Mouse (Mus musculus): ENCODE measurements around the gene Rbms1. TPM values are rescaled to one million over a fixed set of nuclear protein-coding genes. Genes with fewer than 3 reads are reported as not detected.

Rbms1 gene
- polyA plus RNA-seq, 1 experiment, result 23.8 TPM

DNA sequence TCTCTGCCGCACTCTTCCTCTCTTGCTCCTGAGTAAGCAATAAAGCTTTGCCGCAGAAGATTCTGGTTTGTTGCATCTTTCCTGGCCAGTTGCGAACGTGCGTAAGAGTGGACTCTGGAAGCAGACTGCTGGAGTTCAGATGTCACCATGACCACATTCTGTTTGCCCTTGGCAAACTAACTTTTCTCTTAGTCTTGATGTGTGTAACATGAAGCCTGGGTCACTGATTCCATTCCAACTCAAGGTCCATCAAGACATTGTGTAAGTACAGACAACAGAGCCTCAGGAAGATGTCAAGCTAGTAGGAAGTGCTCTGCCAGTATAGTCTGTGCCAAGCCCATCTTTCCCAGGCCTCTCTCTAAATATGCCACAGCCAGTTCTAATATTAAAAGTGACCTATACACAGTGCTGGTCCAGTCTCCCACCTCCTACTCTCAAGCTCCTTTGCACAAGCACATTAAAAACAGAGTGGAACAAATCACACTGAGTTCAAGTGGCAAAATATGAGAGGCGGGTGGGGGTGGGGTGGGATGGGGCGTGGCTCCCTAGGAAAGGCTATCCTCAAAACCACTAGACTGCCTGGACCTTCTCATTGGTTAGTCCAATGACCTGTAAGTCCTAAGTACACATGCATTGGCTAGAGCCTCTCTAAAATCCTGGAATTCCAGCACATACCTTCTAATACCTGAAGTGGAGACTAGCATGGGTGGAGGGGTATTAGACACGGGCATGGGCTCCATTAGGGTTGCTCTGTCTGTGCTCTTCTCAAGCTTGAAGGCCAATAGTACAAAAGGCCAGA lies 99.9 kb downstream of the Rbms1 start:
- Histone ChIP-seq H3K27ac (ENCODE audit: control insufficient read depth, insufficient read depth, low read depth, low read length, poor library complexity) (no peak overlapping the region), H3K4me1 (ENCODE audit: control insufficient read depth, insufficient read depth, low read length) (peaks cover 1% of the 10 kb centered on the region; the same call in 1 of the 2 replicates), H3K4me3 (replicated peaks; ENCODE audit: control insufficient read depth, low read depth, low read length) (no peak overlapping the region)
- 91% methylated on average over 8 of the region's 8 CpGs for WGBS
- TF ChIP-seq CTCF (IDR thresholded peaks at IDR 0.05; ENCODE audit: control insufficient read depth, insufficient read depth, low read length) (no peak), POLR2A (IDR thresholded peaks at IDR 0.05; ENCODE audit: borderline replicate concordance, control insufficient read depth, low read depth, low read length) (no peak)

DNA sequence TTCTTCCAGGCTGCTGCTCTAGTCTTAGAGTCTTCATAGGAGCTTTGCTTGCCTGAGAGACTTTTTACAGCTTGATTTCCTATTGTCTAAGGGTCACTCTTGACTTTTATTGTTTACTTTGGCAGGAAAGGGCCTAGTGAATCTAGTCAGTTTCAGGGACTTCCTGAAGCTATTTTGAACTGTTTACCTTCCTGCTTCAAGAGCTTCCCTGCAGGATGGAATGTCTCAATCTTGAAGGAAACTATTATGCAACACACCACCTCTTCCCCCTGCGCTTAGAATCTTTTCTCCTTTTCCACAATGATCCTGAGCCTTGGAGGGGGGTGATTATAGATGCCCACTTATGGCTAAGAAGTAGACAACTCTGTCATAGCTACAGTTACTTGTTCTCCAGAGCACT lies 104.9 kb downstream of the Rbms1 start:
- Histone ChIP-seq H3K27ac (ENCODE audit: control insufficient read depth, insufficient read depth, low read depth, low read length, poor library complexity) (no peak overlapping the region), H3K4me3 (replicated peaks; ENCODE audit: control insufficient read depth, low read depth, low read length) (no peak overlapping the region), H3K4me1 (ENCODE audit: control insufficient read depth, insufficient read depth, low read length) (peaks cover 3% of the 10 kb centered on the region)
- no peak for TF ChIP-seq CTCF (IDR thresholded peaks at IDR 0.05; ENCODE audit: control insufficient read depth, insufficient read depth, low read length)
- no peak for TF ChIP-seq POLR2A (IDR thresholded peaks at IDR 0.05; ENCODE audit: borderline replicate concordance, control insufficient read depth, low read depth, low read length)
- 36% methylated on average over 1 of the region's 1 CpGs for WGBS

DNA sequence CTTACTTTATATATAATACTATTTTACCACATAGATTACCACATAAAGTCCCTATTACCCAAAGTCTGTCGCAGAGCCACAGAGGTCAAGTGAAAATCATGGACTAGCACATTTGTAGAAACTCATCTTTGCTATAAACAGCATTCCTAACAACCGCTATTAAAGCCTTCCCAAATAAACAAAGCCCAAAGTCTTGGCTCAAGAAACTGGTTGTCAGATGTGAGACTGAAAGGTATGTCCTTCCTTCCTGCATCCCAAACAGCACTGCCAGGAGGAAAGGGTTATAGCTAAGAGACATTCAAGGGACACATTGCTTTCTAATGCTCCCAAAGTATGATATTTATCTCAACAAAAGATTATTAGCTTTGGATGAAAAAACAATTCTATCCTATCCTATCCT lies 106.9 kb downstream of the Rbms1 start:
- H3K4me3 ChIP-seq (replicated peaks; ENCODE audit: control insufficient read depth, low read depth, low read length), result no peak overlapping the region
- peaks cover 3% of the 10 kb centered on the region for H3K4me1 ChIP-seq (ENCODE audit: control insufficient read depth, insufficient read depth, low read length)
- WGBS, result 73% methylated on average over 2 of the region's 2 CpGs
- no peak for TF ChIP-seq POLR2A (IDR thresholded peaks at IDR 0.05; ENCODE audit: borderline replicate concordance, control insufficient read depth, low read depth, low read length)
- no peak overlapping the region for H3K27ac ChIP-seq (ENCODE audit: control insufficient read depth, insufficient read depth, low read depth, low read length, poor library complexity)

DNA sequence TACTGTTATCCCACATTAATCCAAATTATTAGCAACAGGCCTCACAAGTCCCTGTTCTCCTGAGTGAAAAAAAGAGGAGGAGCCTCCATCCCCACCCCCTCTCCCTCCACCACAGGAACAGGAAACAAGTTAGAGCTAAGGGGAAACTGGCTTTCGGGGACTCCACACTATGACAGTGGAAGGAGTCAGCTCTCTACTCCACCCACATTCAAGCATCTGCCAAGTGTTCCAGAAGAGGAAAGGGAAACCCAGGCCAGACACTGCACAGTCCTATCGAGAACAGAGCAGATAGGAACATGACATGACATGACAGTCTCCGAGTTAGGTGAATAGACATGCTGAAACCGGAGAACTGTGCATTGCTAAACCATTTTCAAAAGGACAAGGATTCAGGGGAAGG lies 108.0 kb downstream of the Rbms1 start:
- H3K4me1 ChIP-seq (ENCODE audit: control insufficient read depth, insufficient read depth, low read length), result peaks cover 3% of the 10 kb centered on the region
- no peak for TF ChIP-seq CTCF (IDR thresholded peaks at IDR 0.05; ENCODE audit: control insufficient read depth, insufficient read depth, low read length)
- no peak for TF ChIP-seq POLR2A (IDR thresholded peaks at IDR 0.05; ENCODE audit: borderline replicate concordance, control insufficient read depth, low read depth, low read length)
- WGBS, result 6% methylated on average over 4 of the region's 4 CpGs
- H3K27ac ChIP-seq (ENCODE audit: control insufficient read depth, insufficient read depth, low read depth, low read length, poor library complexity), result no peak overlapping the region
- no peak overlapping the region for H3K4me3 ChIP-seq (replicated peaks; ENCODE audit: control insufficient read depth, low read depth, low read length)

DNA sequence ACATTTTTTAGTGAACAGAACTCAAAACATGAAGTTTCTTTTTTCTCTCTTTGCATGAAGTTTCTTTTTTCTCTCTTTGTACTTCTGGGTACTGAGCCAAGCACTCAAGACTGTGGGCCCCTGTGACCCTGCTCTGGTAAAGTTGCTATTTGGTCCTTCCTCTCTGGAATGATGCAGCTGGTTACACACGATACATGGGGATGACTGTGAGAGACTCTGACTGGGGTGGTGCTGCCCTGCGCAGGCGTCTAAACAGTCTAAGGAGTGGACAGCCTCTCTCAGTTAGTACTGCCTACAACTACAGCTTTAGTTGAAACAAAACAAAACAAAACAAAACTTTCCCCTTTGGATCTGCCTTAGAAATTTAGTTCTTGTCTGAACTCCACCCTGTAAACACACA lies 111.1 kb downstream of the Rbms1 start:
- H3K4me1 ChIP-seq (ENCODE audit: control insufficient read depth, insufficient read depth, low read length), result peaks cover 3% of the 10 kb centered on the region

DNA sequence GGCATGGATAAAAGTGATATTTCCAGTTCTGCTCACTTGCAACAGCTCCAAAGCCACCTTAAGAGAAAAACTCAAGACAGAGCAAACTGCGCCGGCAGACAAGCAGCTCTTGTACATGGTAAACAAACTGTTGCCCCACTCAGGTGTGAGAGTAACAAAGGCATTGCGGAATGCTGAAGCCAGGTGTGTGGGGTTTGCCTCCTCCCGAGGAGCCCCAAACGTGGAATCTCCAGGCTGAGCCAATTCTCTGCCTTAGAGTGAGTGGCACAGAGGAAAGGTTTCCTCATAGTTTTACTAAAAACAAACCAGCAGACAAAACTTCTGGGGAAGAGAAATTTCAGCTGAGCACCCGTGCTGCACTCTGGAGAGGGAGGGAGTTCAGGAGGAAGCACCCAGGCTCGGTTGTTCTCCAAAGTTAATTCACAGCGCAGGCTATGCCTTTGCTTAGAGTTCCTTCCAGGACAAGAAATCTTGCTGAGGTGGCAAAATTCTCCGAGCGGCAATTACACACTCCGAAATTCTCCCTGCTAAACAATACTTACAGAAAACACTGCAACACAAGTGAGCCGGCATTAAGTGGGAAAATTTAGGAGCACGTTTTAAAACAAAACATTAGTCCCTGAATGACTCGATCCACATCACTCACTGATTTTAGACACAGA lies 111.8 kb downstream of the Rbms1 start:
- Histone ChIP-seq H3K27ac (ENCODE audit: control insufficient read depth, insufficient read depth, low read depth, low read length, poor library complexity) (no peak overlapping the region), H3K4me3 (replicated peaks; ENCODE audit: control insufficient read depth, low read depth, low read length) (no peak overlapping the region), H3K4me1 (ENCODE audit: control insufficient read depth, insufficient read depth, low read length) (peaks cover 3% of the 10 kb centered on the region)
- 79% methylated on average over 14 of the region's 14 CpGs for WGBS
- TF ChIP-seq POLR2A (IDR thresholded peaks at IDR 0.05; ENCODE audit: borderline replicate concordance, control insufficient read depth, low read depth, low read length) (no peak), CTCF (IDR thresholded peaks at IDR 0.05; ENCODE audit: control insufficient read depth, insufficient read depth, low read length) (no peak)

More for the DNA sequence above, 111.1 kb downstream of the Rbms1 start:
- H3K27ac ChIP-seq (ENCODE audit: control insufficient read depth, insufficient read depth, low read depth, low read length, poor library complexity), result no peak overlapping the region
- TF ChIP-seq CTCF (IDR thresholded peaks at IDR 0.05; ENCODE audit: control insufficient read depth, insufficient read depth, low read length), result no peak
- H3K4me3 ChIP-seq (replicated peaks; ENCODE audit: control insufficient read depth, low read depth, low read length), result no peak overlapping the region
- WGBS, result 69% methylated on average over 3 of the region's 3 CpGs

DNA sequence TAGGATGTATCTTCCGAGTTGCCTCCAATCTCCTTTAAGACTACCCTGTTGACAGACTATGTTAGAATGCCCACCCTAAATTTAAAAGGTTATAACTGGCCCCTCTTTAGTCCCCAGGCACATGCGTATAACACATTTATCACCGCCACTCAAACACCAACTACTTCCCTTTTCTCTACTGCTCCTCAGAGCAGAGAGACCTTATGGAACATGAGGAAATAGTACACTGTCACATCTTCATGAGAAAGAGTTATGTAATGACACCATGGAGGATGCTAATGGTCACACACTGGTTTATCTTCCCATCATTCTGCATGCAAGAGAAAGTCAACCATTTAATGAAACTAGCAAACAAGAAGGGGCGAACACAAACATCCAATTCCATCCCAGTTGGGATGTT lies 114.5 kb downstream of the Rbms1 start:
- TF ChIP-seq CTCF (IDR thresholded peaks at IDR 0.05; ENCODE audit: control insufficient read depth, insufficient read depth, low read length) (no peak), POLR2A (IDR thresholded peaks at IDR 0.05; ENCODE audit: borderline replicate concordance, control insufficient read depth, low read depth, low read length) (no peak)
- H3K27ac ChIP-seq (ENCODE audit: control insufficient read depth, insufficient read depth, low read depth, low read length, poor library complexity), result no peak overlapping the region
- WGBS, result 45% methylated on average over 4 of the region's 4 CpGs
- H3K4me1 ChIP-seq (ENCODE audit: control insufficient read depth, insufficient read depth, low read length), result no peaks in the 10 kb centered on the region; the same call in 1 of the 2 replicates
- H3K4me3 ChIP-seq (replicated peaks; ENCODE audit: control insufficient read depth, low read depth, low read length), result no peak overlapping the region

DNA sequence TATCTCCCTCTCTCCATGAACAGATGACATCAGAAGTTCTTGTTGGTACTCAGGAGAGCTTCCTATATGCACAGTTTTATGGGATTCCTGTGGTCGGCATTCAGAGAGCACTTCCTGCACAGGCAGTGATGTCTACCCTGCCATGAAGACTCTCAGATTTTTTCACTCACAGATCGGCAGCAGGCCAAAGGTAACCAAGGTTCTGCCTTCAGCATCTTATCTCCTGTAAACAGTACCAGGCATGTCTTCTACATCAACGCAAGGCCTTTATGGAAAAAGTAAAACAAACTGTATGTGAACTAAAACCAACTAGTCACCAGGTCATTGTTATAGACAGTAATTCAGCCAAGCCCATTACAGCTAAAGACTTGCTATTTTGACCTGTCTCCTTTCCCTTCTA lies 115.0 kb downstream of the Rbms1 start:
- no peak for TF ChIP-seq POLR2A (IDR thresholded peaks at IDR 0.05; ENCODE audit: borderline replicate concordance, control insufficient read depth, low read depth, low read length)
- no peak for TF ChIP-seq CTCF (IDR thresholded peaks at IDR 0.05; ENCODE audit: control insufficient read depth, insufficient read depth, low read length)
- no peaks in the 10 kb centered on the region; the same call in 1 of the 2 replicates for H3K4me1 ChIP-seq (ENCODE audit: control insufficient read depth, insufficient read depth, low read length)
- 57% methylated on average over 3 of the region's 3 CpGs for WGBS
- H3K27ac ChIP-seq (ENCODE audit: control insufficient read depth, insufficient read depth, low read depth, low read length, poor library complexity), result no peak overlapping the region
- no peak overlapping the region for H3K4me3 ChIP-seq (replicated peaks; ENCODE audit: control insufficient read depth, low read depth, low read length)

Measured in bone marrow, adult 2 months (tissue).